Mouse (Mus musculus) forebrain, embryonic 14.5 days (tissue): ENCODE data around the gene Gm21992. TPM values are rescaled to one million over a fixed set of nuclear protein-coding genes. Genes with fewer than 3 reads are reported as not detected.
A peak's percentile ranks its signal among the peaks of the same experiment; 100 is the strongest.

Experiments
- ATAC-seq: fragments of 200-750 bp; cut with Nextera tagmentation; 2 replicates; pipeline ENCODE4 v1.8.0; 2017; ENCODE audit warnings: mild to moderate bottlenecking, moderate library complexity
- DNase-seq: peaks from one replicate; pipeline ENCODE4 v3.0.0-alpha.2; 2015; ENCODE audit warnings: low spot score
- H3K27ac ChIP-seq: fragments of 300-500 bp; sonication (generic); 2 replicates; pipeline ENCODE4 v1.5.1; 2014; ENCODE audit warnings: low read depth, mild to moderate bottlenecking, control low read depth, low read length, moderate library complexity
- H3K27me3 ChIP-seq: fragments of 300-500 bp; sonication (generic); replicated peaks from 2 replicates; pipeline ENCODE4 v1.6.1; 2014; ENCODE audit warnings: low read length, control low read depth, mixed read lengths; ENCODE audit not compliant: control insufficient read depth, insufficient read depth
- H3K36me3 ChIP-seq: fragments of 300-500 bp; sonication (generic); 2 replicates; pipeline ENCODE4 v1.6.1; 2014; ENCODE audit warnings: low read length, control low read depth; ENCODE audit not compliant: control insufficient read depth, insufficient read depth
- H3K4me1 ChIP-seq: fragments of 300-500 bp; sonication (generic); 2 replicates; pipeline ENCODE4 v1.6.1; 2014; ENCODE audit warnings: antibody characterized with exemption, low read length, control low read depth; ENCODE audit not compliant: control insufficient read depth, insufficient read depth
- H3K4me2 ChIP-seq: fragments of 300-500 bp; sonication (generic); 2 replicates; pipeline ENCODE4 v1.6.1; 2014; ENCODE audit warnings: mild to moderate bottlenecking, control low read depth, low read length
- H3K4me3 ChIP-seq: fragments of 300-500 bp; sonication (generic); 2 replicates; pipeline ENCODE4 v1.5.1; 2014; ENCODE audit warnings: low read depth, low read length, control low read depth
- H3K9ac ChIP-seq: fragments of 300-500 bp; sonication (generic); 2 replicates; pipeline ENCODE4 v1.6.1; 2014; ENCODE audit warnings: mild to moderate bottlenecking, low read length, control low read depth, moderate library complexity
- H3K9me3 ChIP-seq: fragments of 300-500 bp; sonication (generic); replicated peaks from 2 replicates; pipeline ENCODE4 v1.6.1; 2016; ENCODE audit warnings: low read length, control low read depth, mixed read lengths; ENCODE audit not compliant: control insufficient read depth
- WGBS: fragments of 180-500 bp; shearing (Covaris S2); extraction: QIAGEN DNeasy Blood & Tissue Kit; methylation state at CpG from one replicate; pipeline ENCODE4 v1.1.7; 2014; 5-methylcytosine and 5-hydroxymethylcytosine counted together
- polyA plus RNA-seq: library from polyadenylated mRNA; unstranded; fragments of >200 nt; fragmentation: Nextera tagmentation; extraction: Ambion mirVana; gene quantifications from 2 replicates; pipeline ENCODE4 v1.2.1, GENCODE M21; 2014

The Gm21992 gene
- polyA plus RNA-seq, 1 experiment from 2014 or later = 9.4 TPM

DNA sequence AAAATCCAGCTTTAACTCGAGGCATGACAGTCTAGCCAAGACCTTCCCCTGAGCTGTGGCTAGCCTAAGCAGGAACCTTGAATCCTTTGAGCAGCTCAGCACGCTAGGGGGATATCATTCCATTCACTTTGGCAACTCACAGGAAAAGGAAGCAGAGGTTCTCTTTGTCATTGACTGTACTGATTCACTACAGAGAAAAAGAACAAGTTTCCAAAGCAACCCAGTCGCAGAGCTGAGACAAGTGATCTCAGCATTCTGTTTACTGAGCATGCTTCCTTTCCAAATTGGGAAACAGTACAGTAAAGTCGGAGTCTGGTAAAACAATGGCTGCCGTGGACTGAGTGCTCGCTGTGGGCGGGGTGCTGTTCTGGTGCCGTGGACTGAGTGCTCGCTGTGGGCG lies 102.6 kb downstream of the Gm21992 start:
- ATAC-seq = no peak
- 84% methylated on average over 10 of the region's 10 CpGs for WGBS
- no peak for DNase-seq
- peaks cover 1% of the 10 kb centered on the region; the same call in 1 of the 2 replicates for H3K4me1 ChIP-seq
- H3K36me3 ChIP-seq = no peaks in the 10 kb centered on the region
- H3K27ac ChIP-seq = no peak overlapping the region
- H3K4me3 ChIP-seq = no peak overlapping the region
- H3K9ac ChIP-seq = no peak overlapping the region
- H3K4me2 ChIP-seq = no peak overlapping the region
- no peaks in the 10 kb centered on the region for H3K9me3 ChIP-seq
- H3K27me3 ChIP-seq = no peaks in the 10 kb centered on the region

DNA sequence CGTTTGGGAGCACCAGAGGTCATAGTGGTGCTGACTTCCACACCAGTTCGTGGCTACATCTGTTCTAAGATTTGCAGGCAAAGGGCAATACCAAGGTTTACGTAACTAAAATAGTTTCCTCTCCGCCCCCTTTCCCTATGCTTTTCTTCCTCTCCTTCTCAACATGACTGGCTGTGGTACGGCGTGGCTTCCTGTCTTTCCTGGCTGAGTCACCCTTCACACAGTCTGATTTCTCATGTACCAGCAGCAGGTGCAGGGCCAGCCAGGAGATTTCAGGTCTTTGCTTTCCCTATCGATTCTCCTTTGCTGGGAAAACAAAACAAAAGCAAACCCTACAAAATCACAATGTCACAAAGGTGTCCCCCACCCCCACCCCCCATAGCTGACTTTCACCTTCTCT lies 110.2 kb downstream of the Gm21992 start:
- Histone ChIP-seq H3K4me1 (peaks cover 4% of the 10 kb centered on the region), H3K9me3 (no peaks in the 10 kb centered on the region), H3K36me3 (no peaks in the 10 kb centered on the region), H3K4me3 (no peak overlapping the region), H3K4me2 (no peak overlapping the region), H3K27me3 (peaks cover 3% of the 10 kb centered on the region; the same call in 1 of the 2 replicates), H3K9ac (no peak overlapping the region), H3K27ac (no peak overlapping the region)
- DNase-seq (no peak), ATAC-seq (no peak)
- 67% methylated on average over 7 of the region's 7 CpGs for WGBS

DNA sequence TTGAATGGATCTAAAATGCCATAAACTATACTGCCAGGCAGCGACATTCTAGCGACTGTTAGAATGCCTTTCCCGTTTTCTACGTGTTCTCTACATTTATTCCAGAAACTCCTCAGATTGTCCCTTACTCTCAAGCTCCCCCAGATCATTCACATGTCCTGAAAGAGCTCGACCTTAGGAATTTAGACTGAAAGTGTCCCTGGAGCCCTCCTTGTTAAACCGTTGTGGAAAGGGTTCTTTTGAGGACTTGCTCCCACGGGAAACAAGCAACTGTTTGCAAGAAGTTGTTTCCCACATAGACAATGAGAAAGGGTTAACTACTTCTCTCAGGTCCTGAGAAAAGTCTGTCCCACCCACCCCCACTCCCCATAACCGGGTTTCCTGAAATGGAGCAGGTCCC lies 110.8 kb downstream of the Gm21992 start:
- no peaks in the 10 kb centered on the region for H3K9me3 ChIP-seq

DNA sequence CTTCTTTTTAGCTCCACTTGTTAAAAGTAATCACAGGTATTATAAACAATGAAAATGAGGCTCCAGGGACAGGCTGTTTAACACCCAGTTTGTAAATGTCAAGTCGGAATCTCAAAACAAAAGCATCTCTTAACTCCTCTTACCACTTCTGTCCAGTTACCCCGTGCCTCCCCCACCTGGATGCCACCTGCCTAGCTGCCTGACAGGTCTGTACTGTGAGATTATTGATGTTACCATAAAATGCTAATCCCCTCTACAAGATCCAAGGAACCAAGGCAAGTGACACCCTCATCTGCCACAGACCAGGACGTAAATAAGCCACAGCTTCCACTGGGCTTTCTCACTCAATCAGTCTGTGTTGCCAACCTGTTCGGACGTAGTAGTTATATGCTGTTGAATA lies 111.6 kb downstream of the Gm21992 start:
- Histone ChIP-seq H3K27ac (no peak overlapping the region), H3K36me3 (no peaks in the 10 kb centered on the region), H3K4me1 (peaks cover 4% of the 10 kb centered on the region), H3K27me3 (peaks cover 3% of the 10 kb centered on the region; the same call in 1 of the 2 replicates), H3K9me3 (no peaks in the 10 kb centered on the region), H3K4me2 (no peak overlapping the region), H3K9ac (no peak overlapping the region), H3K4me3 (no peak overlapping the region)
- ATAC-seq (no peak), DNase-seq (no peak)
- WGBS = 80% methylated on average over 5 of the region's 5 CpGs

More for the DNA sequence above, 110.8 kb downstream of the Gm21992 start:
- Histone ChIP-seq H3K27ac (no peak overlapping the region), H3K4me2 (no peak overlapping the region), H3K36me3 (no peaks in the 10 kb centered on the region), H3K9ac (no peak overlapping the region), H3K4me1 (peaks cover 4% of the 10 kb centered on the region), H3K4me3 (no peak overlapping the region), H3K27me3 (peaks cover 3% of the 10 kb centered on the region; the same call in 1 of the 2 replicates)
- 70% methylated on average over 8 of the region's 8 CpGs for WGBS
- no peak for ATAC-seq
- DNase-seq = no peak

DNA sequence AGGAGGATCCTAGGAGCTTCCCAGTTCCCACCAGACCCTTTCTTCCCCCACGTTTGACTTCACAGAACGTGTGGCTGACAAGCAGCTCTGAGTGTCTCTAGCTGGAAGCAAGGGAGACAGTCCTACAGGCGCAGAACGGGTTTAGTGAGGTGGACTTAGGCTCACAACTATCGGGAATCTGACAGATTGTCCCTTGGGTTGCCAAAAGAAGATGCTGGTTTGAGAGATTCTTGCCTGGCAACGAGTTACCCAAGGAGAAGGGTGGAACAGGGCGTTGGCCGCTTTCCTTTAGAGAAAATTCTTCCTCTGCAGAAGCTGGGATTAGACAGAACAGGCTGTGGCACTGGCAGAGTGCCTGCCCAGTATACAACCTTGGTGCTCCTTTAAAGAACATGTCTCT lies 112.6 kb downstream of the Gm21992 start:
- 29% methylated on average over 8 of the region's 8 CpGs for WGBS
- no peaks in the 10 kb centered on the region for H3K9me3 ChIP-seq
- no peaks in the 10 kb centered on the region for H3K36me3 ChIP-seq
- peak overlapping the region; percentile 71 for H3K4me2 ChIP-seq
- H3K4me1 ChIP-seq = peaks cover 4% of the 10 kb centered on the region
- peak overlapping the region; percentile 83; the same call in 1 of the 2 replicates for H3K9ac ChIP-seq
- peaks cover 3% of the 10 kb centered on the region; the same call in 1 of the 2 replicates for H3K27me3 ChIP-seq
- peak overlapping the region; percentile 88 for H3K27ac ChIP-seq
- ATAC-seq (peak; percentile 54), DNase-seq (peak; percentile 62)
- H3K4me3 ChIP-seq = peak overlapping the region; percentile 56

DNA sequence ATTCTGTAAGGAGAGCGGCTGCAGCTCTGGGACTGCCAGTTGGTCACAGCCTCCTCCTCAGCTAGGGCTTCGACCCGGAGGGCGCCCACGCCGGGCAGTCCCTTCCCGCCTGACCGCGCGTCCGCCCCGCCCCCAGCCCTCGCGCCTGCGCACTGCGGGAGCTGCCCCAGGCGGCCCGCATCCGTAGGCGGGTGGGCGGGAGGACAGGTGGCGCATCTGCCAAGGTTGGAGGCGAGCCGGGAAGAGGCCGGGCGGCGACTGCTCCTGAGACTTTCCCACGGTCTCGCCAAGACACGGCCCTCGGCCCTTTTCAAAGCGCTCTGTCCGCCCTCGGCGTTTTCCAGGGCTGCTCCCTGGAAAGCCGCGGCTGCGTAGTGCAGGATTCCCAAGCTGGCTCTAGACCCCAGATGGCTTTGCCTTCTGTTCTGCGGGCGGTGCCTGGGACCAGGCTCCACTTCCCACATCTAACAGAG lies 113.2 kb downstream of the Gm21992 start, which contains the start of gene Gm960:
Gene Gm960, minus strand, starts transcription at position 464 of the 473 bp plus-strand sequence.
- Histone ChIP-seq H3K27ac (peak within 1 kb of the TSS; percentile 88), H3K4me3 (peak within 1 kb of the TSS; percentile 56), H3K9me3 (no peaks in the 10 kb centered on the region), H3K4me1 (peaks cover 4% of the 10 kb centered on the region), H3K9ac (peak within 1 kb of the TSS; percentile 83), H3K36me3 (no peaks in the 10 kb centered on the region), H3K4me2 (peak within 1 kb of the TSS; percentile 71), H3K27me3 (peaks cover 3% of the 10 kb centered on the region; the same call in 1 of the 2 replicates)
- ATAC-seq (peak; percentile 97), DNase-seq (peak; percentile 85)
- under 1% methylated on average over 40 of the region's 40 CpGs for WGBS

DNA sequence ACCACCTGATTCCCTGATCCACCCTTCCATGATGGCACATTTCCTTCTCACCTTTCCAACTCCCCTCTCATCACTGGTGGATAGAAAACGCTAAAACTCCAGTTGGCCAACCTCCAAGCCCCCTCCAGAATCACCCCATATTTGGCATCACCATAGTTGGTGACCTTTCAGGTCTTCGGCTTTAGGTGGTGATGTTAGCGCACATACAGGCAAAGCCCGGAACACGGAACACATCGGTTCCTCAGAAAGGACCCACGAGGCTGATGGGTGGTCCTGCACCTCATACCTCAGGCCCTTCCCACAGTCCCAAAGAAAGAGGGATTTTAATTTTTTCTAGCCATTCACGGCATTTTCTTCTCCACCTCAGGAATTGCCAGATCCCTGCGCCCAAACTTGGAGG lies 113.7 kb downstream of the Gm21992 start:
- peaks cover 3% of the 10 kb centered on the region; the same call in 1 of the 2 replicates for H3K27me3 ChIP-seq
- 82% methylated on average over 9 of the region's 9 CpGs for WGBS
- peaks cover 4% of the 10 kb centered on the region for H3K4me1 ChIP-seq
- peak overlapping the region; percentile 71 for H3K4me2 ChIP-seq
- DNase-seq (no peak), ATAC-seq (no peak)
- peak overlapping the region; percentile 83 for H3K9ac ChIP-seq
- H3K36me3 ChIP-seq = no peaks in the 10 kb centered on the region
- H3K9me3 ChIP-seq = no peaks in the 10 kb centered on the region
- H3K4me3 ChIP-seq = peak overlapping the region; percentile 56
- peak overlapping the region; percentile 88 for H3K27ac ChIP-seq

DNA sequence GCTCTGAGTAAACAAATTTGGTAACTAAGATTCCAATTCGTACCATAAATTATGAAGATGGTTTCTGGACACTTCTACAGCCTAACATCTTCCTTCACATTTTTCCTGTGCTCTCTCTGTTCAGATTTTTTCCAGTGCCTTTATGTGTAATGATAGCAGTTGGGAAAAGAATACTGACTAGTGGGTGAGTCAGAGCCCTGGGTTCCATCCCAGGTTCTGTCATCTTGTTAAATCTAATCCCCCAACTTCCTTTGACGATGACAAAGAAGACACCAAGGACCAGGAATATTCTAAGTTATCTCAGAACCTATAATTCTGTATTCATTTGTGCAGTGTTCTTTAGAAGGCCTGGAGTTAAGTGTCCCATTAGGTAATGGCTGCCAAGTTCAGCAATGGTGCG lies 114.3 kb downstream of the Gm21992 start:
- DNase-seq (no peak), ATAC-seq (no peak)
- H3K9me3 ChIP-seq = no peaks in the 10 kb centered on the region
- H3K4me3 ChIP-seq = no peak overlapping the region
- H3K4me2 ChIP-seq = no peak overlapping the region
- WGBS = 89% methylated on average over 3 of the region's 3 CpGs
- H3K36me3 ChIP-seq = no peaks in the 10 kb centered on the region
- H3K4me1 ChIP-seq = peaks cover 4% of the 10 kb centered on the region
- peaks cover 3% of the 10 kb centered on the region; the same call in 1 of the 2 replicates for H3K27me3 ChIP-seq
- no peak overlapping the region for H3K27ac ChIP-seq
- H3K9ac ChIP-seq = no peak overlapping the region

DNA sequence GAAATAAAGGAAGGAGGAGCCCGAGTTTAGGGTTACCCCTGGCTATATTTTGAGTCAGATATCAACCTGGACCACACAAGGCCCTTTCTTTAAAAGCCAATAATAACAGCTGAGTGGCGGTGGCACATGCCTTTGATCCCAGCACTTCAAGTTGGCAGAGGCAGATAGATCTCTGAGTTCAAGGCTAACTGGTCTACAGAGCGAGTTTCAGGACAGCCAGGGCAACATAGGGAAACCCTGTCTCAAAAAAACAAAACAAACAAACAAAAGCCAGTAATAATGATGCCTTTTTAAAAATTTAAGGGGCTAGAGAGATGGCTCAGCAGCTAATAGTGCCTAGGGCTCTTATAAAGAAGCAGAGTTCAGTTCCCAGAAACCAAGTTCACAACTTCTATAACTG lies 117.1 kb downstream of the Gm21992 start:
- ATAC-seq (no peak), DNase-seq (no peak)
- 64% methylated on average over 3 of the region's 3 CpGs for WGBS
- no peak overlapping the region for H3K27ac ChIP-seq
- H3K36me3 ChIP-seq = no peaks in the 10 kb centered on the region
- H3K4me3 ChIP-seq = no peak overlapping the region
- H3K4me2 ChIP-seq = no peak overlapping the region
- H3K27me3 ChIP-seq = peaks cover under 1% of the 10 kb centered on the region; the same call in 1 of the 2 replicates
- no peak overlapping the region for H3K9ac ChIP-seq
- no peaks in the 10 kb centered on the region for H3K9me3 ChIP-seq
- peaks cover 4% of the 10 kb centered on the region for H3K4me1 ChIP-seq
